ENCODE assay signal across 10 mouse cellular contexts in genomic region chr9:75468297-75468696, GRCm38 (mm10). TPM values are rescaled to one million over a fixed set of nuclear protein-coding genes. Genes with fewer than 3 reads are reported as not detected.
A peak's percentile ranks its signal among the peaks of the same experiment; 100 is the strongest.
DNase-seq lines count a peak whose midpoint lies in the region; ATAC-seq and TF ChIP-seq lines count a peak whose summit lies in the region.
"Had no signal": no experiment of that assay in that cellular context is flagged by ENCODE, and none has a peak within 500 bp of the region (broad histone marks: within the 10 kb centered on the region; RNA-seq: fewer than 3 reads in every experiment).

No protein-coding gene starts in this region.

- no peak overlapping the region for H3K9ac ChIP-seq in limb, embryonic 11.5 days (ENCODE audit: low read length)
- H3K9ac ChIP-seq: limb, embryonic 13.5 days had no signal

- H3K4me2 ChIP-seq in limb, embryonic 11.5 days (ENCODE audit: low read depth, severe bottlenecking) = no peak overlapping the region
- H3K4me2 ChIP-seq: limb, embryonic 13.5 days had no signal

- no peaks in the 10 kb centered on the region for H3K27me3 ChIP-seq in limb, embryonic 11.5 days (ENCODE audit: control insufficient read depth, insufficient read depth, low read length)
- H3K27me3 ChIP-seq: limb, embryonic 13.5 days had no signal

- peak; percentile 41 for DNase-seq in adrenal gland, postnatal 14 days
- no peak for DNase-seq in adrenal gland, adult (ENCODE audit: inconsistent age in 2 of 2, low spot score in 1 of 2)
- DNase-seq in lung, postnatal 4 days = peak; percentile 36 to 44
- DNase-seq in lung, adult 2 months = no peak
- peak; percentile 32 for DNase-seq in limb, embryonic 11.5 days (ENCODE audit: low spot score)
- DNase-seq in thymus, postnatal 0 days (ENCODE audit: low spot score) = peak; percentile 68
- DNase-seq in frontal cortex, adult 2 months (ENCODE audit: extremely low spot score in 1 of 2, low spot score in 1 of 2) = no peak
- DNase-seq in MN1 (ENCODE audit: low spot score) = no peak
- DNase-seq: cerebellum, adult 11-12 months had no signal

- 82% methylated on average over 14 of the region's 14 CpGs for WGBS in lung, adult 2 months
- WGBS in limb, embryonic 11.5 days = 87% methylated on average over 14 of the region's 14 CpGs

- H3K9me3 ChIP-seq in limb, embryonic 11.5 days (ENCODE audit: control insufficient read depth, low read length) = no peaks in the 10 kb centered on the region
- H3K9me3 ChIP-seq: limb, embryonic 13.5 days had no signal

- no peak overlapping the region for H3K4me3 ChIP-seq in lung, adult 2 months (replicated peaks; ENCODE audit: extremely low read depth, low read depth, low read length)
- H3K4me3 ChIP-seq in limb, embryonic 11.5 days (ENCODE audit: low read depth, low read length) = no peak overlapping the region
- H3K4me3 ChIP-seq: limb, embryonic 13.5 days had no signal

- H3K36me3 ChIP-seq in limb, embryonic 11.5 days (ENCODE audit: control insufficient read depth, insufficient read depth, low read length) = peaks cover 15% of the 10 kb centered on the region; the same call in 1 of the 2 replicates

- TF ChIP-seq CTCF in lung, adult 2 months (IDR thresholded peaks at IDR 0.05; ENCODE audit: insufficient read depth, low read length) = no peak

- no peak for TF ChIP-seq POLR2A in lung, adult 2 months (IDR thresholded peaks at IDR 0.05; ENCODE audit: borderline replicate concordance, extremely low read depth, low read depth, low read length)

- no peaks in the 10 kb centered on the region for H3K4me1 ChIP-seq in lung, adult 2 months (ENCODE audit: control insufficient read depth, insufficient read depth, low read length)
- H3K4me1 ChIP-seq in limb, embryonic 11.5 days (ENCODE audit: control insufficient read depth, insufficient read depth, low read length) = no peaks in the 10 kb centered on the region
- H3K4me1 ChIP-seq: limb, embryonic 13.5 days had no signal

- no peak for ATAC-seq in limb, embryonic 11.5 days (ENCODE audit: insufficient number of reproducible peaks, low FRiP score, low TSS enrichment, low read depth)

- H3K27ac ChIP-seq in limb, embryonic 11.5 days (replicated peaks; ENCODE audit: low read depth, low read length) = no peak overlapping the region
- H3K27ac ChIP-seq: limb, embryonic 13.5 days had no signal

RNA-seq across cellular contexts. Expression of gene Leo1, which starts 27.0 kb away (rescaled TPM):
- total RNA-seq in adrenal gland, postnatal 14 days (2021) = 32.0 and 37.1 TPM in 2 replicates
- polyA plus RNA-seq in lung, adult 2 months (2012; rRNA removed) = 2.5 and 4.1 TPM in 2 replicates
- polyA plus RNA-seq in limb, embryonic 11.5 days (2014; fragmentation: Nextera tagmentation; extraction: Ambion mirVana) = 52.4 and 53.0 TPM in 2 replicates
- polyA plus RNA-seq in thymus, postnatal 0 days (2015; fragmentation: Nextera tagmentation; extraction: Ambion mirVana) = 41.7 and 44.5 TPM in 2 replicates
- polyA plus RNA-seq in frontal cortex, adult 2 months (2012; rRNA removed) = 16.5 and 17.3 TPM in 2 replicates

RNA-seq across cellular contexts. Expression of gene Mapk6, which starts 58.5 kb away (rescaled TPM):
- 35.0 and 38.0 TPM in 2 replicates for total RNA-seq in adrenal gland, postnatal 14 days (2021)
- polyA plus RNA-seq in lung, adult 2 months (2012; rRNA removed) = 14.5 and 25.2 TPM in 2 replicates
- 151 TPM in 2 replicates for polyA plus RNA-seq in limb, embryonic 11.5 days (2014; fragmentation: Nextera tagmentation; extraction: Ambion mirVana)
- 47.4 and 51.9 TPM in 2 replicates for polyA plus RNA-seq in thymus, postnatal 0 days (2015; fragmentation: Nextera tagmentation; extraction: Ambion mirVana)
- polyA plus RNA-seq in frontal cortex, adult 2 months (2012; rRNA removed) = 32.2 and 34.6 TPM in 2 replicates

Comparison
In these comparisons a context has a peak if more than half of its experiments do, and no peak if none do; other contexts are left out.
1. DNase-seq: peak in adrenal gland, postnatal 14 days (single experiment), lung, postnatal 4 days (2 of 2), limb, embryonic 11.5 days (single experiment) and thymus, postnatal 0 days (single experiment); none in adrenal gland, adult (0 of 2), lung, adult 2 months (single experiment), frontal cortex, adult 2 months (0 of 2) and MN1 (single experiment).